Mouse (Mus musculus): Measurements from ENCODE around the gene Fads3. TPM values are rescaled to one million over a fixed set of nuclear protein-coding genes. Genes with fewer than 3 reads are reported as not detected.

Gene Fads3
- polyA plus RNA-seq, 1 experiment from 2014 or later, result 20.9 TPM

GRCm38 (mm10) chr19:10033211-10033973 lies 8.0 kb upstream of the Fads3 start:
- DNase-seq (ENCODE audit: low spot score) (peak; percentile 71), ATAC-seq (ENCODE audit: low read depth) (peak; percentile 56)
- Histone ChIP-seq H3K4me2 (ENCODE audit: low read depth, low read length) (no peak overlapping the region), H3K27ac (replicated peaks; ENCODE audit: low read depth, low read length) (no peak overlapping the region), H3K9me3 (ENCODE audit: control insufficient read depth, low read length) (no peaks in the 10 kb centered on the region), H3K27me3 (replicated peaks; ENCODE audit: control insufficient read depth, insufficient read depth, low read length) (no peaks in the 10 kb centered on the region), H3K9ac (ENCODE audit: low read depth, low read length) (no peak overlapping the region), H3K4me1 (ENCODE audit: control insufficient read depth, insufficient read depth, low read length) (0 out of 2 replicates have a peak, but pooled peaks cover under 1% of the 10 kb centered on the region), H3K4me3 (ENCODE audit: low read depth, low read length) (no peak overlapping the region), H3K36me3 (ENCODE audit: control insufficient read depth, insufficient read depth, low read length) (peaks cover 29% of the 10 kb centered on the region; the same call in 1 of the 2 replicates)
- WGBS, result 41% methylated on average over 8 of the region's 8 CpGs

DNA sequence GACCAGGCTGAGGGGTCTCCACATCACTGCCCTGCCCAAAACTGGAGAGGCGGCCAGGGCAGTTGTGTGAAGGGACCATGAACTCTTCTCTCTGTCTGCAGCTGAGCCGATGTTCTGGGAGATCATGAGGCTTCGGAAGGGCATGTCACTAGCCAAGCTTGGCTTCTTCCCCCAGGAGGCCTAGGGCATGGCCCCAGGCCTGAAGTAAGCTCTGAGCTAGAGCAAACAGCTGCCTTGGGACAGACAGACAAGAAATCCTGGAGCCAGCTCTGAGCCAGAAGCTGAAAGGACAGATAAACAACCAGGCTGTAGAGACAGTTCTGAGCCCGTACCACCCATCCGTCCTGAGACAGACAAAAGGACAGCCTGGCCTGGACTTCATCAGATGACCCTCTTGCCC lies 7.0 kb upstream of the Fads3 start:
- Histone ChIP-seq H3K9me3 (ENCODE audit: control insufficient read depth, low read length) (no peaks in the 10 kb centered on the region), H3K36me3 (ENCODE audit: control insufficient read depth, insufficient read depth, low read length) (peaks cover 22% of the 10 kb centered on the region; the same call in 1 of the 2 replicates), H3K27me3 (replicated peaks; ENCODE audit: control insufficient read depth, insufficient read depth, low read length) (no peaks in the 10 kb centered on the region), H3K9ac (ENCODE audit: low read depth, low read length) (no peak overlapping the region; the same call in 1 of the 2 replicates), H3K4me3 (ENCODE audit: low read depth, low read length) (no peak overlapping the region), H3K27ac (replicated peaks; ENCODE audit: low read depth, low read length) (no peak overlapping the region), H3K4me2 (ENCODE audit: low read depth, low read length) (no peak overlapping the region), H3K4me1 (ENCODE audit: control insufficient read depth, insufficient read depth, low read length) (peaks cover 8% of the 10 kb centered on the region; the same call in 1 of the 2 replicates)
- DNase-seq (ENCODE audit: low spot score), result no peak
- ATAC-seq (ENCODE audit: low read depth), result no peak
- WGBS, result 96% methylated on average over 5 of the region's 5 CpGs

GRCm38 (mm10) chr19:10034785-10035447 lies 6.5 kb upstream of the Fads3 start:
- Histone ChIP-seq H3K9ac (ENCODE audit: low read depth, low read length) (no peak overlapping the region), H3K9me3 (ENCODE audit: control insufficient read depth, low read length) (no peaks in the 10 kb centered on the region), H3K27me3 (replicated peaks; ENCODE audit: control insufficient read depth, insufficient read depth, low read length) (no peaks in the 10 kb centered on the region), H3K36me3 (ENCODE audit: control insufficient read depth, insufficient read depth, low read length) (peaks cover 16% of the 10 kb centered on the region; the same call in 1 of the 2 replicates), H3K4me2 (ENCODE audit: low read depth, low read length) (no peak overlapping the region), H3K4me1 (ENCODE audit: control insufficient read depth, insufficient read depth, low read length) (peaks cover 8% of the 10 kb centered on the region; the same call in 1 of the 2 replicates), H3K4me3 (ENCODE audit: low read depth, low read length) (no peak overlapping the region), H3K27ac (replicated peaks; ENCODE audit: low read depth, low read length) (no peak overlapping the region)
- WGBS, result 42% methylated on average over 8 of the region's 8 CpGs
- peak; percentile 74 for ATAC-seq (ENCODE audit: low read depth)
- peak; percentile 76 for DNase-seq (ENCODE audit: low spot score)

GRCm38 (mm10) chr19:10037534-10037933 lies 3.8 kb upstream of the Fads3 start:
- Histone ChIP-seq H3K9ac (ENCODE audit: low read depth, low read length) (no peak overlapping the region), H3K36me3 (ENCODE audit: control insufficient read depth, insufficient read depth, low read length) (peaks cover 14% of the 10 kb centered on the region; the same call in 1 of the 2 replicates), H3K9me3 (ENCODE audit: control insufficient read depth, low read length) (no peaks in the 10 kb centered on the region), H3K4me1 (ENCODE audit: control insufficient read depth, insufficient read depth, low read length) (peaks cover 15% of the 10 kb centered on the region), H3K27ac (replicated peaks; ENCODE audit: low read depth, low read length) (no peak overlapping the region), H3K4me3 (ENCODE audit: low read depth, low read length) (no peak overlapping the region), H3K4me2 (ENCODE audit: low read depth, low read length) (no peak overlapping the region), H3K27me3 (replicated peaks; ENCODE audit: control insufficient read depth, insufficient read depth, low read length) (no peaks in the 10 kb centered on the region)
- WGBS, result 60% methylated on average over 2 of the region's 2 CpGs
- DNase-seq (ENCODE audit: low spot score) (peak; percentile 5), ATAC-seq (ENCODE audit: low read depth) (no peak)

DNA sequence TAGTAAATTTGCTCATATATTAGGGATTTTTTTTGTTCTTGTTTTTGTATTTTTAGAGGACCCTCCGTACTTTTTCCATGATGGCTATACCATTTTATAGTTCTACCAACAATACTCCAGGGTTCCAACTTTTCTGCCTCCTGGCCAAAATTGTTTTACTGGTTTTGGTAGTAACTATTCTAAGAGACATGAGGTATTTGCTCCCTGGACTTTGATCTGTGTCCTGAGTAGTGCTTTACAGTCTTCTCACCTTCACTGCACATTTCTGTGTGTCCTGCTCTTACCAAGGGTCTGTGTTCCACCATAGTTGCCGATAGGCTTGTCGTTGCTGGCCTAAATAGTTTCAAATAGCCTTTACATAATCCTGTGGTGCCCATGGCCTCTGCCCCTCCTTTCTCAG lies 3.0 kb upstream of the Fads3 start:
- no peak overlapping the region for H3K9ac ChIP-seq (ENCODE audit: low read depth, low read length)
- H3K9me3 ChIP-seq (ENCODE audit: control insufficient read depth, low read length), result no peaks in the 10 kb centered on the region
- no peak overlapping the region for H3K27ac ChIP-seq (replicated peaks; ENCODE audit: low read depth, low read length)
- peaks cover 14% of the 10 kb centered on the region; the same call in 1 of the 2 replicates for H3K36me3 ChIP-seq (ENCODE audit: control insufficient read depth, insufficient read depth, low read length)
- DNase-seq (ENCODE audit: low spot score), result no peak
- H3K4me3 ChIP-seq (ENCODE audit: low read depth, low read length), result no peak overlapping the region
- no peak overlapping the region for H3K4me2 ChIP-seq (ENCODE audit: low read depth, low read length)
- ATAC-seq (ENCODE audit: low read depth), result no peak
- peaks cover 16% of the 10 kb centered on the region for H3K4me1 ChIP-seq (ENCODE audit: control insufficient read depth, insufficient read depth, low read length)
- no peaks in the 10 kb centered on the region for H3K27me3 ChIP-seq (replicated peaks; ENCODE audit: control insufficient read depth, insufficient read depth, low read length)
- 84% methylated on average over 3 of the region's 3 CpGs for WGBS

- peaks cover 16% of the 10 kb centered on the region for H3K4me1 ChIP-seq (ENCODE audit: control insufficient read depth, insufficient read depth, low read length)
- peak; percentile 6; the same call in 1 of the 2 replicates for ATAC-seq (ENCODE audit: low read depth)
- WGBS, result 5% methylated on average over 3 of the region's 3 CpGs
- DNase-seq (ENCODE audit: low spot score), result peak; percentile 85
- no peak overlapping the region for H3K4me2 ChIP-seq (ENCODE audit: low read depth, low read length)
- no peak overlapping the region for H3K9ac ChIP-seq (ENCODE audit: low read depth, low read length)
- no peak overlapping the region for H3K27ac ChIP-seq (replicated peaks; ENCODE audit: low read depth, low read length)
- no peaks in the 10 kb centered on the region for H3K9me3 ChIP-seq (ENCODE audit: control insufficient read depth, low read length)
- peaks cover 14% of the 10 kb centered on the region; the same call in 1 of the 2 replicates for H3K36me3 ChIP-seq (ENCODE audit: control insufficient read depth, insufficient read depth, low read length)
- H3K4me3 ChIP-seq (ENCODE audit: low read depth, low read length), result no peak overlapping the region
- H3K27me3 ChIP-seq (replicated peaks; ENCODE audit: control insufficient read depth, insufficient read depth, low read length), result no peaks in the 10 kb centered on the region
Observed at GRCm38 (mm10) chr19:10038910-10039309, 2.5 kb upstream of the Fads3 start.

DNA sequence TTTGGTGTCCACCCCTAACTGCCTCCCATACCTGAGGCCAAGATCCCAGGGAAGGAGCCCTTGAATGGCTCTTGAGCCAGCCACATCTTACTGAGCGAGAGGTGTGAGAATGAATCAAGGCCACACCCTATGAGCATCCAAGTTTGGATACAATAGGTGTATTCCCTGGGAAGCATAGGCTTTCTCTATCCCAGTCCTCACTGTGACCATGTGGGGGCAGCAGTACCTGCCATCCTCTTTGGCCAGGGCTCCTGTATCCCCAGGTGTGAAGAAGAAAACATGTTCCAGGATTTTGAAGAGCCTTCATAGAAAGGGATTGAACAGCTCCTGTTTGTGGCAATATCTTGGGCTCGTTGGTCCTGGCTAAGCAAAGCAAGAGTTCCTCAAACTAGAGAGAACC lies 1.8 kb upstream of the Fads3 start:
- peaks cover 16% of the 10 kb centered on the region for H3K4me1 ChIP-seq (ENCODE audit: control insufficient read depth, insufficient read depth, low read length)
- H3K4me2 ChIP-seq (ENCODE audit: low read depth, low read length), result no peak overlapping the region
- no peak overlapping the region for H3K4me3 ChIP-seq (ENCODE audit: low read depth, low read length)
- ATAC-seq (ENCODE audit: low read depth) (no peak), DNase-seq (ENCODE audit: low spot score) (peak; percentile 5)
- H3K27me3 ChIP-seq (replicated peaks; ENCODE audit: control insufficient read depth, insufficient read depth, low read length), result no peaks in the 10 kb centered on the region
- 90% methylated on average over 2 of the region's 2 CpGs for WGBS
- no peaks in the 10 kb centered on the region for H3K9me3 ChIP-seq (ENCODE audit: control insufficient read depth, low read length)
- peaks cover 8% of the 10 kb centered on the region; the same call in 1 of the 2 replicates for H3K36me3 ChIP-seq (ENCODE audit: control insufficient read depth, insufficient read depth, low read length)
- H3K9ac ChIP-seq (ENCODE audit: low read depth, low read length), result no peak overlapping the region
- H3K27ac ChIP-seq (replicated peaks; ENCODE audit: low read depth, low read length), result no peak overlapping the region

GRCm38 (mm10) chr19:10040866-10041387 lies 442 bp upstream of the Fads3 start:
- DNase-seq (ENCODE audit: low spot score) (no peak), ATAC-seq (ENCODE audit: low read depth) (no peak)
- H3K36me3 ChIP-seq (ENCODE audit: control insufficient read depth, insufficient read depth, low read length), result no peaks in the 10 kb centered on the region; the same call in 1 of the 2 replicates
- H3K27me3 ChIP-seq (replicated peaks; ENCODE audit: control insufficient read depth, insufficient read depth, low read length), result no peaks in the 10 kb centered on the region
- H3K4me2 ChIP-seq (ENCODE audit: low read depth, low read length), result peak overlapping the region; percentile 86
- H3K4me1 ChIP-seq (ENCODE audit: control insufficient read depth, insufficient read depth, low read length), result peaks cover 16% of the 10 kb centered on the region
- peak overlapping the region; percentile 44 for H3K27ac ChIP-seq (replicated peaks; ENCODE audit: low read depth, low read length)
- 10% methylated on average over 14 of the region's 20 CpGs for WGBS
- no peaks in the 10 kb centered on the region for H3K9me3 ChIP-seq (ENCODE audit: control insufficient read depth, low read length)
- H3K9ac ChIP-seq (ENCODE audit: low read depth, low read length), result peak overlapping the region; percentile 73
- peak overlapping the region; percentile 68 for H3K4me3 ChIP-seq (ENCODE audit: low read depth, low read length)
